Mouse (Mus musculus) right cerebral cortex, postnatal 14 days (tissue): ENCODE data around the gene Olfr1000.
"Not testable (repeated sequence)": the region's sequence is repeated elsewhere in the genome, so short reads cannot be mapped to it uniquely, and the experiment has no call there.

ENCODE experiments used
- DNase-seq: peaks from one replicate; pipeline ENCODE4 v3.0.0; 2022

The Olfr1000 gene

GRCm38 (mm10) chr2:85611803-85612202 lies at the start of gene Olfr1000:
Gene Olfr1000 (minus strand): TSS chr2:85611903.
- no peak for DNase-seq

- DNase-seq, result no peak
Measured at GRCm38 (mm10) chr2:85650604-85651003, 38.9 kb upstream of the Olfr1000 start, which contains the start of gene Olfr1002. Gene Olfr1002 (minus strand): TSS chr2:85650704.

GRCm38 (mm10) chr2:85588648-85589047 lies 23.1 kb downstream of the Olfr1000 start, which contains the start of gene Olfr998:
Gene Olfr998 (plus strand): TSS chr2:85588948.
- not testable (repeated sequence) for DNase-seq

DNA sequence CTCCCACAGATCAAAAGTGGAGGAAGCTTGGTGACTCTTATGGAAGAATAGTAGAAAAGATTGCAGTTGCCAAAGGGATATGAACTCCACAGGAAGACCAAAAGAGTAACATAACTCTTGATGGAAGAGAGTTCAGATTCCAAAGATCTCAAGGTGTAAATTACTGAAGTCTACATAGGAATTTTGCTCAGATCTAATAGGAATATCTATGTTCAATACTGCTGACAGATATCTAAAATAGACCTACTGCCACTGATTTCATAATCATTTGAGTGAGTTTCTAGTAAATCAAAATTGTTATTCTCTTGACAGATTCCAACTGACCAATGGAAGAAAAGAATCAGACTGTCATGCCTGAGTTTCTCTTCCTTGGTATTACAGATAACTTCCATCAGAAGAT lies 32.8 kb downstream of the Olfr1000 start, which contains the start of gene Olfr996:
Gene Olfr996 (plus strand): TSS at position 301 of the 400 bp plus-strand sequence.
- no peak for DNase-seq

DNA sequence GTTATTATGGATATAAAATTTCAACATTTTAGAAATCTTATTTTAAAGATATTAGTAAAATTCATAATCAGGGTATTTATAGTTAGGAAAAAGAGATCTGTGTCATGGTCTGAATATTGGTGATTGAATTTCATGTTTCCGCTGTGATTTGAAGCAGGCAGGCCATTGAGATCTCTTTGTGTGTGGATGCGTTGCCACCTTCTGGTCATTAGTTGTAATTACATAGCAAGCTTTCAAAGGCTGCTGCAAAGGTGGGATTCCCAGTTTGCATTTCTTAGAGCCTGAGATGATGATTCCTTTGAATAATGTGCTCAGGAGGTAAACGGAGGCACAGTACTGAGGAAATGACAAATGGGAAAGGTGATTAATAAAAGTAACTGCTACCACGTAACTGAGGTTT lies 50.5 kb downstream of the Olfr1000 start:
- peak; percentile 10 for DNase-seq

DNA sequence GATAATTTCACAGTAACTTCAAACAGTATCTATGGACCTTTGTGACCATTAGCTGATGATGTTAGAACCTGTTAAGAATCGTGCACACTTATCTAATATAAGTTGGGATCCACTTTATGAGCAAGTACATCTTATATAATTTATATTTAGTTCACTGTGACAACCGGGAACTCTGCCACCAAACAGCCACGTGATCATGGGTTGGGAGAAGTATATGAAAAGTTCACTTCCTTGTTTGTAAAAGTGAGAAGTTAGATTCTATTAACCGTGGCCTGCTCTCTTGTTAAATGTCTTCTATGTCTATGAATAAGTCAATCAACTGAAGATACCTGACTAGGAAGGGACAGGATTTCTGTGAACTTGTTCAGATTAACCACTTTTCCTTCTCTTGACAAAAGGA lies 51.5 kb downstream of the Olfr1000 start:
- peak; percentile 12 for DNase-seq
